Mouse (Mus musculus): ENCODE results near the gene Esrrg. TPM values are rescaled to one million over a fixed set of nuclear protein-coding genes. Genes with fewer than 3 reads are reported as not detected.

Esrrg gene
- total and polyA plus RNA-seq, 3 experiments, result 0.01 TPM; not detected in 2

DNA sequence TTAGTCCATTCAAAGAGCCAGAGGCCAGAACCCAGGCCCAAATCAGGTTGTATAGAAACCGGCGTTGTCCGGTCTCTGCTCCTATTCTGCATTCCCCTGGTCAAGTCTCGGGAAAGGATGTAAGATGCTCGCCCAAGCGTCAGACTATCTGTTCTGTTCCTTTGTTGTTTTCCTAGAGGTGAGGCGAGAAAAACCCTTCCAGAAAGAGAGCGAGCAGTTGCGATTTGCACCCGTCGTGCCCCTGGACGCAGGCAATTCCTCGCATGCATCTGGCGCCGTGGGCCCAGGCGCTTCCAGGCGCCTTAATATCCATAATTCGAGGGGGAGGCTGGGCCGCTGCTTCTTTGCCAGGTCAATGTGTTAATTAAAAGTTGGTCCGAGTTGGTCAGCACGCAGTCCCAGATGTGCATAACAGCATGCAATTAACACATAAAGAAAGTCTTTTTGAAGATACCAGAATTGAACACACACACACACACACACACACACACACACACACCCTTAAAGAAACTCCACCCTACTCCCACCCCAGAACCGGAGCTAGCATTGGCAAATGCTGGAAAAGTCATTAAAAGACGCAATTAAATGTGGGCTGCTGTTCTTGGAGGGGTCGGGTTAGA is 3.8 kb upstream of the Esrrg start:
- DNase-seq (ENCODE audit: low read depth, low spot score), result no peak

DNA sequence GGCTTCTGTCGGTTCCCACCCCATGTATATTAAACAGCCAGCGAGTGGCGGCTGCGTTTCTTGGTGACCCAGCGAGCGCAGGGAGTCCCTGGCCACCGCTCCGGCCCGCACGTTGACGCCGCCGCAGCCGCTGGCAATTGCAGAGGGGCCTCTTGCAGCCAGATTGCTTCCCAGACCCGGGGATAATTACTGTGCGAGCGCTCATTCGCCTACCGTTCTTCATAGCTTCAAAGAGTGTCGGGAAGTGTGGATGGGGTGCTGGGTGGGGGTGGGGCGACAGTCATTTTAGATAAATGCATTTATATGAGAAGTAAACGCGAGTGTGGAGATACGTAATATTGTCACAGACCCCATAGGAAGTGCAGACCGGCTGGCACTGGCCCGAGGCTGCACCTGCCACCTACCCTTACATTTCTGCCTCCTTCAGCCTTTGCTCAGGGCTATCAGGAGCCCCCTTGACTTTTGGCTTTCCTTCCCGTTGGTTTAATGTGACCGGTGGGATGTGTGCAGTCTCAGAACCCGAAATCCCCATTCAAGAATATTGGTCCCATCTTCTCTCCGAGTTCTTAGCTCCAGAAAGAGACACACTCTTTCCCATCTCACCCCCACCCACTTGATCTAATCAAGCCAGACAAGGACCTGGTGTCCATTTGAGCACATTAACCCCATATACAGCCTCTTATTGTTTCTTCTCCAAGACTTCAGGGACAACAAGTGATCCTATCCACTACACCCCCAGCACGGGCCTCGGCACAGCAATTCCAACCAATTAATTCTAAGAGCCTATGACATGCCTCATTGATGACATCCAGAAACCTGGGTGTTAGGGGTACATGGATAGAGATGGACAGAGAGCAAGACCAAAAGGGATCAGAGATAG is 3.0 kb upstream of the Esrrg start:
- TF ChIP-seq GATA1 (IDR thresholded peaks at IDR 0.05; ENCODE audit: low read depth, low read length) (no peak), JUND (IDR thresholded peaks at IDR 0.05; ENCODE audit: low read depth, low read length) (no peak), POLR2AphosphoS5 (IDR thresholded peaks at IDR 0.05; ENCODE audit: borderline replicate concordance, low read depth, low read length) (no peak), MXI1 (IDR thresholded peaks at IDR 0.05; ENCODE audit: low read depth, low read length) (no peak), USF1 (IDR thresholded peaks at IDR 0.05; ENCODE audit: low read depth, low read length) (no peak), MYB (IDR thresholded peaks at IDR 0.05; ENCODE audit: low read depth, low read length) (no peak), MAX (IDR thresholded peaks at IDR 0.05; ENCODE audit: low read length) (no peak), POLR2AphosphoS2 (IDR thresholded peaks at IDR 0.05; ENCODE audit: low read length) (no peak)
- Histone ChIP-seq H3K9ac (ENCODE audit: control insufficient read depth, low read depth, low read length, poor library complexity, severe bottlenecking) (no peak overlapping the region), H3K27me3 (ENCODE audit: control insufficient read depth in 1 of 2, insufficient read depth in 2 of 2, low read length in 2 of 2) (no peaks in the 10 kb centered on the region), H3K4me1 (ENCODE audit: control insufficient read depth in 1 of 2, insufficient read depth in 2 of 2, low read length in 2 of 2) (no peaks in the 10 kb centered on the region), H3K27ac (ENCODE audit: control insufficient read depth, low read depth, low read length) (no peak overlapping the region), H3K9me3 (replicated peaks; ENCODE audit: insufficient read depth, low read length) (no peaks in the 10 kb centered on the region), H3K79me2 (ENCODE audit: control insufficient read depth, insufficient read depth, low read length, poor library complexity) (no peaks in the 10 kb centered on the region), H3K36me3 (ENCODE audit: control insufficient read depth in 1 of 2, insufficient read depth in 2 of 2, low read length in 2 of 2) (no peaks in the 10 kb centered on the region), H3K4me3 (ENCODE audit: control insufficient read depth in 1 of 2, insufficient read depth in 1 of 2, low read depth in 2 of 2, low read length in 2 of 2) (no peak overlapping the region)
- no peak for DNase-seq (ENCODE audit: low read depth, low spot score)

More for the DNA sequence above, 3.8 kb upstream of the Esrrg start:
- no peaks in the 10 kb centered on the region for H3K79me2 ChIP-seq (ENCODE audit: control insufficient read depth, insufficient read depth, low read length, poor library complexity)
- no peak overlapping the region for H3K4me3 ChIP-seq (ENCODE audit: control insufficient read depth in 1 of 2, insufficient read depth in 1 of 2, low read depth in 2 of 2, low read length in 2 of 2)
- H3K36me3 ChIP-seq (ENCODE audit: control insufficient read depth in 1 of 2, insufficient read depth in 2 of 2, low read length in 2 of 2), result no peaks in the 10 kb centered on the region
- TF ChIP-seq USF2 (IDR thresholded peaks at IDR 0.05; ENCODE audit: borderline replicate concordance in 1 of 2, insufficient read depth in 1 of 2, low read depth in 1 of 2, low read length in 2 of 2), result no peak
- TF ChIP-seq KAT2A (conservative IDR thresholded peaks at IDR 0.05; ENCODE audit: low read depth, low read length), result no peak
- no peak for TF ChIP-seq NRF1 (IDR thresholded peaks at IDR 0.05; ENCODE audit: insufficient read depth, low read depth, low read length, poor library complexity, severe bottlenecking)
- no peak for TF ChIP-seq ZNF384 (IDR thresholded peaks at IDR 0.05; ENCODE audit: low read depth, low read length)
- H3K9ac ChIP-seq (ENCODE audit: control insufficient read depth, low read depth, low read length, poor library complexity, severe bottlenecking), result no peak overlapping the region
- H3K4me1 ChIP-seq (ENCODE audit: control insufficient read depth in 1 of 2, insufficient read depth in 2 of 2, low read length in 2 of 2), result no peaks in the 10 kb centered on the region
- no peaks in the 10 kb centered on the region for H3K27me3 ChIP-seq (ENCODE audit: control insufficient read depth in 1 of 2, insufficient read depth in 2 of 2, low read length in 2 of 2)
- no peak overlapping the region for H3K27ac ChIP-seq (ENCODE audit: control insufficient read depth, low read depth, low read length)
- no peaks in the 10 kb centered on the region for H3K9me3 ChIP-seq (replicated peaks; ENCODE audit: insufficient read depth, low read length)
